Mouse (Mus musculus): ENCODE results near the gene Tll2.

GRCm38 (mm10) chr19:41244581-41244980 lies 37.9 kb upstream of the Tll2 start:
- TF ChIP-seq MAX (IDR thresholded peaks at IDR 0.05) (no peak), CEBPB (IDR thresholded peaks at IDR 0.05; ENCODE audit: low read depth) (no peak)

All from C2C12 (cell line).